Mouse (Mus musculus): ENCODE results near the gene March5.
A peak's percentile ranks its signal among the peaks of the same experiment; 100 is the strongest.
"Not testable (repeated sequence)": the region's sequence is repeated elsewhere in the genome, so short reads cannot be mapped to it uniquely, and the experiment has no call there.

March5 gene

DNA sequence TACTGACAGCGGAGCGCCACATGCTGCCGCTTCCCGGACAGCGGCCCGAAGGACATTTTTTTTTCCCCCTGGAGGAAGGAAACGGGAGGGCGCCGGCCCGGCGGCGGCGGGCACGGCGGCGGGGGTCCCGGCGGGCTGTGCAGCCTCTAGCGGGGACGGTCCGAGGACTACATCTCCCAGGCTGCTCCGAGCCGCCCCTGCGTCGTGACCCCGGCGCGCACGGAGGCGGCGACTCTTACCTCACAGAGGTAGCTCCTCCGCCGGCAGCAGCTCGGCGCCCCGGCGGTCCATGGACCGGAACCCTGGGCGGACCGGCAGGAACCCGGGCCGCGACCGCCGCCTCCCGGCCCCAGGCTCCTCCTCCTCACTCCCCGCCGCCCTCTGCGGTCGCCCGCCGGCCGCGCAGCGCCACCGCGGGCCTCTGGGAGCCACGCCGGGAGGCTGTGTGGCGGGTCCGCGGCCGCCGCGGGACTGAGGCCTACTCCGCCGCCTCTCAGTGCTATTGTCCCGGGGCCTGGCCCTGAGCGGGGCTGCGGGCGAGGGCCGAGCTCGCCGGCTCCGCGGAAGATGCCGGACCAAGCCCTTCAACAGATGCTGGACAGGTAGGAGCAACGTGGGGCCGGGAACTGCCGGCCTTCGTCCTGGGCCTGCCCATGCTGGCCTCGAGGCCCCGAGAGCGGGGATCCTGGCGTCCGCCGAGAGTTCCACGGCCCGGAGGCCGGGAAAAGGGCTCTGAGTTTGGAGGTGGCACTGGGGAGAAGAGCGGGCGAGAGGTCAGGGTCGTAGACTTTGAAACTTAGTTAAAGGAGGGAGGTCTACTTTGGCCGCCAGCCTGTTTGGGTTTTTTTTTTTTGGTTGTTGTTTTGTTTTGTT, at the start of gene March5:
March5 (plus strand) TSS at position 241 of the 873 bp plus-strand sequence.
- DNase-seq (ENCODE audit: low spot score in 2 of 2), result peak; percentile 87 to 93

DNA sequence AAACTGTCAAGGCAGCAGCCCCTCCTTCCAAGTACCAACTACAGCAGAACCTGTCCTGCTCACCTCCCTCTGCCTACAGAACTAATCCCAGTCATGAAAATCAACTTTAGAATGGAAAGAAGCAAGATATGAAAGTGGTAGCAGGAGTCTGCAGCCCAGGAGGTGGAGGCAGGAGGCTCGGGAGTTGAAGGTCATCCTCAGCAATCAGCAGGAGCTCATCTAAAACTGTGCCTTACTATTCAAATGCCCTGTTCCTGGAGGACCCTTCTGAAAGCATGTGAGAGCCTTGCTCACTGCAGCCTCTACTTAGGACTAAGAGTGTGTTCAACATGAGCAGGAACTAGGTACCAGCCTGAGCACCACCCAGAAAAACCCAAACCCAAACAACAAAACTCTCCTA, 35.2 kb upstream of the March5 start:
- DNase-seq (ENCODE audit: low spot score in 2 of 2), result no peak

DNA sequence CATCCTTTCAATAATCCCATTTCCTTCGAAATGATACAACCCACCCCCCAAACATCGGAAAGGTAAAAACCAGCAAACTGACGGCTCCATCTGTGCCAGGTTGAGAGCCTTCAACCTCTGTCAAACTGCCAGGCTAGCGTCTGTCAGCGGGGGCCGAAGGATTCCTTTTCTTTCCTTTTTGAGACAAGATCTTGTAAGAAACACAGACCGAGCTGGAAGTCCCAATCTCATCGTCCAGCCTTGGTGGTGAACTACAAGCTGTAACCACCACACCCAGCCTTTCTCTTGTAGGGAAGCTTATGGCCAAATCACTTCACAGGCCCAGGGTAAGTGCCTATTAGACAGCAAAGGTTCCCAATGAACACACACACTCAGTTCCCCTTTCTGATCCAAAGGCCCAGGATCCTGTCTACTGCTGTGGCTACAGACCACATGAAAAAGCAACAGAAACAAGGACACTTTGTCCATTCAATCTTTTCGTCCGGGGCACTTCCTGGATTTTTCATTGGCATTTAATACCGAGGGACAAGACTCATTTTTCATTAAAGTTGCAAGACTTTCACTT, 34.7 kb upstream of the March5 start:
- no peak for DNase-seq (ENCODE audit: low spot score in 2 of 2)

DNA sequence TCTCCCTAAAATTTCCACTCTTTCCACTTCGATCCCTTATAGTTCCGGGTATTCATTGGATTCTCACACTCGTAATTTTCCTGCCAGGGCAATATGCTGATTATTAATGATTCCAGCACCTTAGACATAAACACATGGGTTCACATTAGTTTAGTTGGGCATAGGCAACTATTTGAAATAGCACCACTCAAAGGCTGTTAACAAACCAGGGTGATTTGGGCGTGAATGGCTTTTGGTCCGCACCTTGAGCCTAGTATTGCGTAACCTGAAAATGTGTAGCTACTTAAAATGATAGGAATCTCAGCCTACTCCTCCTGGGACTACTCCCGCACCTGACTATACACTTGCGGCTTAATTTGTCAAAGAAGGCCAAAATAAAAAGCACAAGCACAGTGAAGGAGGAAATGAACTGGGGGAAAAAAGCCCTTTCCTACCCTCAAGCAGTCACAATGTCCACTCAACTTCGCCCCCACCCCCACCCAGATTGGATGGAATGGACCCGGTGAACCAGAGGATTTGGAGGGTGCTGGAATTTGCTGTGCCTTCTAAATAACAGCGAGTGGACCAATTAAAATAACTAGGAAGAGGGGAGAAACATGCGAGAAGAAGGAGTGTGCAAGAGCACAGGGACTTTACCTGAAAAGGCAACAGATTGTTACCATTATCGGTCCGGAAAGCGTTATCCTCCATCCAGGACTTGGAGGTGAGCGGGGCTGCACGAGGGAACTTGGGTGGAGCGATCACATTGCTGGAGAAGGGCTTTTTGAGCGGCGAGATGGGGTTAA, 33.8 kb upstream of the March5 start:
- no peak for DNase-seq (ENCODE audit: low spot score in 2 of 2)

DNA sequence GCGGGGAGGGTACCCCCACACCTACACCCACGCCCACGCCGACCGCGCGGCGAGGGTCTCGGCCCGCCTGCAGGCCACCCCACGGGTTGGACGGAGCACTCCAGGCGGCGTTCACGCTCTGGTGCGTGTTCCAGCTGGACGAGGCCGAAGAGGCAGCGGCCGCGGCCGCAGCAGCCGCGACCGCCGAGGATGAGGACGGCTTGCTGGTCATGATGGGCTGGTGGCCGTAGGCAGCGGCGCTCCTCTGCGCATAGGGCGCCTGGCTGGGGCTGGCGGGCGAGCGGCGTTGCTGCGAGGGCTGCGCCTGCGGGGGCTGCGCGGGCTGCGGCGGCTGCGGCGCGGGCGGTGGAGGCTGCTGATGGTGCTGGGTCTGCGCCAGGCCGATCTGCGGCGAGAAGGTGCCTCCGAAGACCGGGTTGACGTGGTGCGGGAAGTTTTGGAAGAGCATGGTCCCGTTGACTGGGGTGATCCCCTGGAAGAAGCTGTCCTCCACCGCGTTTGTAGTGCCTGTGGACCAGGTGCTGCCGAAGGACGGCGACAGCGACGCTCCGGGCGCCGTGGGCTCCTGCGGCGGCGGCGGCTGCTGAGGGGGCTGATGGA, 33.1 kb upstream of the March5 start:
- DNase-seq (ENCODE audit: low spot score in 2 of 2), result peak; percentile 27 to 76

DNA sequence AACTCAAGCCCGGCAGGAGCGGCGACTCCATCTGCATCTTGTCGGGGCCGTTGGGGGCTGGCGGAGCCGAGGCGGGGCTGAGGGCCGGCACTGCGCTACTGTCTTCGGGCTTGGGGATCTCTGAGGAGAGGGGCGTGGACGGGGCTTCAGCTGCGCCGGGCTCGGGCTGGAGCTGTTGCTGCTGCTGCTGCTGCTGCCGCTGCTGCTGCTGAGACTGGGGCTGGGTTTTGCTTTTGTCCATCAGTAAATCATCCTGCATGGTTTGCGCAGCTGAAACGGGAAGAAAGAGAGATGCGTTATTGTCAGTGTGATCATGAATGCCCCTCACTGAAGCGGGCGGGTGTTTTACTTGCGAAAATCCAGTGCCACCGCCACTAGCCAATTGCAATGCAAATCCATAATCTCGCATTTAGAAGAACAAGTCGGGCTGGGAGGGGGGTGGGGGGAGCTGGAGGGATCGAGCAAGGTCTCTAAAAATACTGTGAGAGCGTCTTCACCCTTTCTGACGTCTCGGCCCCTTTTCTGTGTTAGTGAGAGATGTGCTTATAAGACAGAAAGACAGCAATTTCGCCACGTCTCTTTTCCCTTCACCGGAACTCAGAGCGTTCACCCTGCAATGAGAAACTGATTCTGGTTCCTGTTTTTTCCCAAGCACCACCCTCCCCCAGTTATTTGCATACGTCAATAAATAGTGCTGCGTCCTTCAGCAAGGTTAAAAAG, 32.5 kb upstream of the March5 start:
- DNase-seq (ENCODE audit: low spot score in 2 of 2), result peak in 1 of 2 experiments; percentile 24

DNA sequence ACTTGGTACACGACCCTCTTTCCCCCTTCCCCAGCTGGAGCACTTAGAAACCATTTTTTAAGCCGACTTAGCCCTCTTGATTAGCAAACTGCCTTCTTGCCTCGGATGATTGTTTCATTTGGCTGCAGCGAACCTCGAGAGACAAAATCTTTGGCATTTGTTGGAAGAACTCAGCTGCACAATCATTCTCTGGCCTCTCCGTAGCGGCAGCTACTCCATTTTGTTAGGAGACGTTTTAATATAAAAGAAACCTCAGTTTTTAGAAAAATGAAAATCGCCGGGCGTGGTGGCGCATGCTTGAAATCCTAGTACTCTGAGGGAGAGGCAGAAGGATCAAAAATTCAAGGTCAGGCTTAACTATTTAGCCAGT, 31.9 kb upstream of the March5 start:
- DNase-seq (ENCODE audit: low spot score in 2 of 2), result no peak

DNA sequence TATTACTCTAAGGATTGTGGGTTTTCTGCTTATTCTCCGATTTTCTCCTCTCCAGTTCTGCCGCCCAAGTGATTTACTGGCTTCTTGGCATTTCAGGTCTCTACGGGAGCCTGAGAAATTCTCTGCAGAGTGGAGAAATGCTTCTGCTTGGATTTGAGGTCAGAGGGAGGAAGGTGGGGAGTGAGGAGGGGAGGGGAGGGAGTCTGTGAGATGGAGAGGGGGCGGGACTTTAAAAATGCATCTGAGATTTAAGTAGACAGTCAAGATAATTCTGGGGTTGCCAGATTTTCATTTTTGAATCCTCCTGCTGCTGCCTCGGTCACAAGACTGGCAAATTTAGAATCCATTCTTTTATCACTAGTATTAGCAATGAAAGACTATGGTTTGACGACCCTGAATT, 31.4 kb upstream of the March5 start:
- no peak for DNase-seq (ENCODE audit: low spot score in 2 of 2)

DNA sequence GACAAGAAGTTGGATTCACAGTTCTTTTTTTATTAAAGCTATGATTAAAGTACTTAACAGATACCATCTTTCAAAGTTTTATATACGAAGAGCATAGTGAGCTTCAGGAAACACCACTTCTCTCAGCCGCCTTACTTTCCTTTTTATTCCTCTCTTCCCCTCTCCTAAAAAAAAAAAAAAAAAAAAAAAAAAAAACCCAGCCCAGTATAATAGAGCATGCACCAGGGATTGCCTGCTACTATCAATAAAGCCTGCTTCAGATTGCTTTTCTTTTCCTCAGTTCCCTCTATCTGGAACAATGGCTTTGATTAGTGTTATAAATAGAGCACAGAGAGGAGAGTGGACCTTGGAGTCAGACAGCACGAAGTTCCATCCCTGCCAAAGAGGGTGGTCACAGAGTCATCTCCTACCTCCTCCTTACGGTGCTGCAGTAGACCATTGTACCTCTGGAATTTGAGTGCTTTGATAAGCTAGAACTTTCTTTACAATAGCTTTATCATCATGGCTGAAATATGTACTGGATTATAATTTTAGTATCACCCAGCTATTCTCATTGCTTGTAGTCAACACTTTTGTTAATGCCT, 30.4 kb upstream of the March5 start:
- DNase-seq (ENCODE audit: low spot score in 2 of 2), result no peak

DNA sequence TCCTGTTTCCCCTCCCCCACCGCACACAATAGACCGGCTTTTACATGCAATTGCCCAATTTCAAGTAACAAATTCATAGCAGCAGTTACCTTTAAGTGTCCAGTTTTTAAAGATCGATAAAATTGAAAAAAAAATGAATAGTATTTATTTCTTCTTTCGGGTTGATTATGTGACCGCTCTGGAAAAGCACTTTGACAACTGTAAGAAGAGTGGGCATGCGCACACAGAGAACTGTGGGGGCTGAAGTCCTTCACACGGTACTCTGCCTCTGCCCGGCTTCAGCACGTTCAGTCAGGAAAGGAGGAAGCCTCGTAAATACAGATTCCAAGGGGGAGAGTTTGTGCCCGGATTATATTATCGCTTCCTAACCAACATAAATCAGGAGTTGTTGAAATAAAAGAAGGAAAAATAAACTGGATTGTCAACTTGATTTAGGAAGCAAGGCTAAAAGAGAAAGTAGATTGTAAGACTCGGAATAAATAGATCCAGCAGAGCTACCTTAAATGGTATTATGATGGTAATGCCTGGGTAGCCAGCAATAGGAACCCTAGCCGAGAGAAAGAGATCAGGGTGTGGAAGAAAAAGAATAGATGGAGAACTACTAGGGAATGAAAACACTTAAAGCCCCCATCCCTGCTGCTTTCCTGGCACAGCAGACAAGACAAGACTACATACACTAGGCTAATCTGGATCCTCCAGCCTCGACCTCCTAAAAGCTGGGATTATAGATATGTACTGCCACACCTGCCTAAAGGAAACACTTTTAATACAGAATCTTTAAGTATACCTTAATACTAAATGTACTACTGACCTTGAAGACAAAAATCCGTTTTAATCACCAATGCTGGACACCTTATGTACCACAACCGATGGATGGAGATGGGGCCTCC, 29.3 kb upstream of the March5 start:
- peak; percentile 56 to 70 for DNase-seq (ENCODE audit: low spot score in 2 of 2)

DNA sequence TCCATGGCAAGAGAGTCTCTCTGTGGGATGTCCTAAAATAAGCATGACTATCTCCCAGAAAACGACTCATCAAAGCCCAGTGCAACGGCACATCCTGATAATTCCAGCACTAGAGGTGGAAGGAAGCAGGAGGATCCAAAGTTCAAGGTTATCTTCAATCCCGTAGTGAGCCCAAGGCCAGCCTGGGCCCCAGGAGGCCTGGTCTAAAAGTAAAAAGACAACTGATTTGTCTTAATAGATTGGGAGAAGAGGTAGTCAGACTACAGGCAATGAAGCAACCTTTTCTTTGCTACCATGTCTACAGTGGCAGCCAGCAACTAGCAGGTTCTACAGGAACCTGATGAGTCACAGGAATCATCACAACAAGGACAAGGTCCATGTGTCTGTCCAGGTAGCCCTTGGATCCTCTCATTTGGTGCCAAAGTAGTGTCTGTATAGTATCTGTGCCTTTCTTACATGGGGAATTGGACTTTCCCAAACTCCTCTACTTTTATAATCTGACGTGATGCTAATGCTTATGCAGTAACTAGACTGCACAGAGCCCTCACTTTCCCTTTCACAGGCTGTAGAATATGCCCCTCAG, 18.9 kb upstream of the March5 start:
- no peak for DNase-seq (ENCODE audit: low spot score in 2 of 2)

DNA sequence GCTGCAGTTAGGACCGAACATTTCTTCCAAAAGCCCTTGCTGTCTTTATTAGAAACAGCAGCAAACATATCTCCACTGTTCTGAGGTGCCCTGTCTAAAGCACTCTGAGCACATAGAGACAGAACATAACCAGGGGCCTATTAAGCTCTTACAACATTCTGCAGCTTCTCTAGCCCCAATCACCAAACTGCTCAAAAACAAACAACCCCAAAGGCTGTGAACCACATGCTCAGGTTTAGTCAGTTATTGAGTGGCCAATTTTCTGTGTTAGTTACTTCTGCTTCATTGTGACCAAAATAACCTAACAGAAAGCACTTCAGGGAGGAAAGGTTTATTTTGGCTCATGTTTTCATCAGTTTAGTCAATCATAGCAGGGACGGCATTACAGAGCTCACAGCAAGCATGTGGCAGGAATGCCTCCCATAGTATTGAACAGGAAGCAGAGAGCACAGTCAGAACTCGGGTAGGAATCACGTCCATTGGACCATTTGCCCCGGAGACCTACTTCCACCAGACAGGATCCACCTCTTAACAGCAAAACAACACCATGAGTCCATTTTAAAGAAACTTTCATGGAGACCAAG, 14.8 kb upstream of the March5 start:
- no peak for DNase-seq (ENCODE audit: low spot score in 2 of 2)

DNA sequence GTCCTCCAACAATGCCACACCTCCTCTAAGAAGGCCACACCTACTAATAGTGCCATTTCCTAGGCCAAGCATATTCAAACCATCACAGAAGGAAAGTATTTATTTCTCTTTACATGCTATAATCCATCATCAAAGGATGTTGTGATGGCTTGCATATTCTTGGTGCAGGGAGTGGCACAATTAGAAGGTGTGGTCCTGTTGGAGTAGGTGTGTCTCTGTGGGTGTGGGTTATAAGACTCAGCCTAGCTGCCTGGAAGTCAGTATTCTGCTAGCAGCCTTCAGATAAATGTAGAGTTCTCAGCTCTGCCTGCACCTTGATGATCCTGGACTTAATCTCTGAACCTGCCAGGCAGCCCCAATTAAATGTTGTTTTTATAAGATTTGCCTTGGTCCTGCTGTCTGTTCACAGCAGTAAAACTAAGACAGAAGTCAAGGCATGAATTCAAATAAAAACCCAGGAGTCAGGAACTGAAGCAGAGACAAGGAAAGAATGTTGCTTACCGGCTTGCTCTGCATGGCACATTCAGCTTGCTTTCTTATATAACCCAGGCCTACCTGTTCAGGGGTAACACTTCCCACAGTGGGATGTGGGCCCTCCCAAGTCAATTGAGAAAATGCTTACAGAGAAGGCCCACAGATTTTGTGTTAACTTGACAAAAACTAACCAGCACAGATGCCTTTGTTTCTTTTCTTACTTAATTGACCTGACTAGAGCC, 9.0 kb upstream of the March5 start:
- DNase-seq (ENCODE audit: low spot score in 2 of 2), result no peak

DNA sequence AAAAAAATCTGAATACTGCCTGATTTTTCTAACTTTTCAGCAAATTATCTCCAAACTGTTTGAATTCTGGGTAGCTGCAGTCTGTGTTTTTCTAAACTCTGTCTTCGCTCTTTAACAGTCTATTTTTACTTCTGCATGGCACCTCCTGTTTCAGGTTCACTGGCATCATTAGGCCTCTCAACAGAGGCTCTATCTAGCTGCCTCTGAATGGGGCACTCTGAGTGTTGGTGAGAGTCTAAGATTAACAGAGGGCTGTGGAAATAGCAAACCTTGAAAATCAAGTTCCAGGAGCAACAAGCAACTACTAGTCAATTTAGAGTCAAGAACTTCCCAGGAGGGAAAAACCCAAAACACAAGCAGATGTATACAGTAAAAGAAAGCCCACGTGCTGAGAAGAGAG, 7.5 kb upstream of the March5 start:
- DNase-seq (ENCODE audit: low spot score in 2 of 2), result no peak

DNA sequence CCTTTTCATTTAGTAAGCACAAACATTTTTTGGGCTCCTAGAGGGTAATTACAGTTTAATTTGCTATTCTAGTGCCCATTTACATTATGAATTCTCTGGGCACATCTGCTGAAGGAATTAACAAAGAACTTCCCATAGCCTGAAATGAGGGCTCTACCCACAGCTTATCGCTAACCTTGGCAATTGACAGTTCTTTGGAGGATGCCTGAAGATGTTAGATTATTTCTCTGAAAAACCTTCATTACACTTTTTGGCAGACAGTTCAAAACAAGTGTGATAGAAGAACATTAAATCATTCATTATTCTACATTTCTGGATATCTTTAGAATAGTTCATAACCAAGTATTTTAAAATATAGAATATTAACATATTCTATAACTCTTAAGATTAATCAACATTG, 4.0 kb upstream of the March5 start:
- no peak for DNase-seq (ENCODE audit: low spot score in 2 of 2)

DNA sequence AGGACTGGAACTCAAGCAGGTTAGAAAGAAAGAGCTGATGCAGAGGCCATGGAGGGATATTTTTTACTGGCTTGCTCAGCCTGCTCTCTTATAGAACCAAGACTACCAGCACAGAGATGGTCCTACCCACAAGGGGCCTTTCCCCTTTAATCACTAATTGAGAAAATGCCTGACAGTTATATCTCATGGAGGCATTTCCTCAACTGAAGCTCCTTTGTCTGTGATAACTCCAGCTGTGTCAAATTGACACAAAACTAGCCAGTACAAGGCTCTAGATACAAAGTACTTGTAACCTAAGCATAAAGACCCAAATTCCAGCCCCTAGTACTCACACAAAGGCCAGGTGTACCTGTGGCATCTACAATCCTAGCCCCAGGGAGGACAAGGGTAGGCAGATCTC, 2.2 kb upstream of the March5 start:
- DNase-seq (ENCODE audit: low spot score in 2 of 2), result not testable (repeated sequence)

DNA sequence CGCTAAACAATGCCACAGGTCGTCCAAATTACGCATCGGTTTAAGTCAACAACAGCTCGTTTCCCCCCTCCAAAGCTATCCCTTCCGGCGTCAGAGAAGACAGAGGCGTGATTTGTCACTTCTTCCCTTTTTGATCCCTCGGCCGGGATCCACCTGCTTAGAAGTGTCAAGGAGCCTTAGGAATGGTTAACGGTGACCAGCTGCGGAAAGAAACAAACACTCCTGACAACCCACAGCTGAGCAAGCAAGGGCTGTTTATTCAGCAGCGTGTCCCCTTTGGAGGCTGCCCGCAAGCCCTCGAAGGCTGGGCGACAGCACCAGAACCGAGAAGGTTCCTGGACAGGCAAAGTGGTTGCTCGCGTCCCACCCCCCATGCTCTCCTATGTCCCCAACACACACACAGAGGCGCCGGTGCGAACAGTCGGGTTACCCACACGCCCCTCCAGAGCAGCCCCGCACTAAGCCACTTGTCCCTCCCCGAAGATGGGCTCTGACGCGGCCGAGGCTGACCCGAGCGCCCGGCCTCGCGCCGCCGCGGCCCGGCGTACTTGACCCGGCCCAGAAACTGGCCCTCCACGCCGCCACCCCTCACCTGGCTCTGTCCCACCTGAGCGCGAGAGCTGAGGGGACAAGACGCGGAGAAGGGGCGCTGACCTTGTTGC, 571 bp upstream of the March5 start:
- DNase-seq (ENCODE audit: low spot score in 2 of 2), result peak; percentile 50 to 83

DNA sequence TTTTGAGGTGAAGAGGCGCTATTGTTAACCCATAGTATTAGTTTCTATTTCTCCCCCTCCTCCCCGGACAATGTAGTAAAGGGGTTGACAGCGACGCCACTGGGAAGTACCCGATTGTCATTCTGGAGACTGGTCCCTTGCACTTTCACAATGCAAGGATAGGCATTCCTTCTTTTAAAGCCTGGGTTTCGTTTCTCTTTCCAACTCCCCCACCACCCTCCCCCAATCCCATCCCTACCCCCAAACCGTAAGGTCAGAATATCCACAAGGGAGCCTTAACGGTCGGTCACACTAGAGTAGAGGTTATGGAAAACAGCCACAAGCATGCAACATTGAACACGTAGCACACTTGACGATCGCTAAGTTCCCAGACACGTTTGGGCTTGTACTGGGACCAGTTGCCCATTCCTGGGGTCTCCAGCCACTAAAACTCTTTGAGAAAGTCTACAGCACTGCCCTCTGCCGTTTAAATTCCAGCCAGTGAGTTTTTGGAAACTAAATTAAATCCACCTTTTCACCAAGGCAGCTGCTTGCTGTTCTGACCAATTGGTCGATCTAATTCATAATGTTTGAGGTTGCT, 923 bp downstream of the March5 start, which contains the start of gene Cpeb3:
Cpeb3 (minus strand) TSS at position 426 of the 580 bp plus-strand sequence.
- DNase-seq (ENCODE audit: low spot score in 2 of 2), result peak; percentile 36 to 70
